Mouse (Mus musculus): ENCODE measurements around the gene Sik3. TPM values are rescaled to one million over a fixed set of nuclear protein-coding genes. Genes with fewer than 3 reads are reported as not detected.

Gene Sik3
- polyA plus RNA-seq, 1 experiment from 2014 or later, result 9.6 TPM

DNA sequence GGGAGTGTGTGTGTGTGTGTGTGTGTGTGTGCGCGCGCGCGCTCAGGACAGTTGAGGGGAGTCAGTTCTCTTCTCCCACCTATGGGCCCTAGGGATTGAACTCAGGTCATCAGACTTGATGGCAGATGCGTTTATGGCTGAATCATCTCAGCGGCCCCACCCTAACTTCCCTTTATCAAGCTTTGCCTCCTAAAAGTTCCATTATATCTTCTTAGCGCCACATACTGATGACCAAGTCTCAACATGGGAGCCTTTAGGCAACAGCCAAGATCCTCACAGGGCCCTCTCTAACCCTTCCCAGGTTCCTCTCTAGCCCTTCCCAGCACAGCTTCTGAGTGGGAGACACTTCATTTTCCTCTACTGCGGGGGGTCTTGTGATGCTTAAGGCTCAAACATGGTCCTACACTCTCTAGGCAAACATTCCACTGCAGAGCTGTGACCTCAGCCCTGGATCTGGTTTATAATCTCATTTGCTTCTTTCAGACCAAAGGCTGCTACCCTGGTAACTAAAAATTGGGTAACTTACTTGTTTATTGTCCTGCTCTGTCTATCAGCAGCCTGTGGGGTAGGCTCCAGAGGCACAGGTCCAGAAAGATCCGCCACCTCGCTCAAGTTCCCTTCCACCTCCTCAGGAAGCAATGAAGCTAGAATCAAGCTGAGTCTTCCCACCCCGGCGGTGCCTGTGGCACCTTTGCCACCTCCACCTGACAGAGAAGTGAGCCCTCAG lies 204.3 kb downstream of the Sik3 start:
- Histone ChIP-seq H3K36me3 (ENCODE audit: control insufficient read depth, insufficient read depth, low read length) (peaks cover 28% of the 10 kb centered on the region), H3K4me2 (replicated peaks; ENCODE audit: low read depth, low read length) (no peak overlapping the region), H3K9me3 (ENCODE audit: control insufficient read depth, low read depth, low read length) (no peaks in the 10 kb centered on the region), H3K27ac (ENCODE audit: low read length) (no peak overlapping the region), H3K4me3 (ENCODE audit: low read depth, low read length) (no peak overlapping the region), H3K4me1 (ENCODE audit: control insufficient read depth, insufficient read depth, low read length) (no peaks in the 10 kb centered on the region), H3K27me3 (ENCODE audit: control insufficient read depth, insufficient read depth, low read length) (no peaks in the 10 kb centered on the region), H3K9ac (replicated peaks; ENCODE audit: low read depth, low read length) (no peak overlapping the region)
- 87% methylated on average over 13 of the region's 13 CpGs for WGBS
- no peak for ATAC-seq (ENCODE audit: insufficient number of reproducible peaks, insufficient read depth, low FRiP score, low read depth)

DNA sequence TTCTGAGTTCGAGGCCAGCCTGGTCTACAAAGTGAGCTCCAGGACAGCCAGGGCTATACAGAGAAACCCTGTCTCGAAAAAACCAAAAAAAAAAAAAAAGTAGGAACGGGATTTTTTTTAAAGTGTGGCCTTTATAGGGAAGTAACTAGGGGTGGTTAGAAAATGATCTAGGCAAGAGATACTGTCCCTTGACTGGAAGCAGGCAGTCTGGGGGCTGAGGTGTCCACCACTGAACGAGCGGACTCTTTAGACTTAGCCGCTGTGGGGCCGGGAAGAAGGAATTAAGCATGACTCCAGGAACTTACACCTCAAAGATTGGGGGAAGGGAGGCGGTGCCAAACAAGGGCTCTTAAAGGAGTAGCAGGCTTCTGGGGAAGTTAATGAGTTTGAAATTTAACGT lies 205.6 kb downstream of the Sik3 start:
- no peaks in the 10 kb centered on the region for H3K27me3 ChIP-seq (ENCODE audit: control insufficient read depth, insufficient read depth, low read length)
- H3K9me3 ChIP-seq (ENCODE audit: control insufficient read depth, low read depth, low read length), result no peaks in the 10 kb centered on the region
- ATAC-seq (ENCODE audit: insufficient number of reproducible peaks, insufficient read depth, low FRiP score, low read depth), result no peak
- no peak overlapping the region for H3K4me3 ChIP-seq (ENCODE audit: low read depth, low read length)
- 83% methylated on average over 9 of the region's 9 CpGs for WGBS
- H3K9ac ChIP-seq (replicated peaks; ENCODE audit: low read depth, low read length), result no peak overlapping the region
- H3K27ac ChIP-seq (ENCODE audit: low read length), result no peak overlapping the region
- no peak overlapping the region for H3K4me2 ChIP-seq (replicated peaks; ENCODE audit: low read depth, low read length)
- H3K4me1 ChIP-seq (ENCODE audit: control insufficient read depth, insufficient read depth, low read length), result no peaks in the 10 kb centered on the region
- H3K36me3 ChIP-seq (ENCODE audit: control insufficient read depth, insufficient read depth, low read length), result peaks cover 28% of the 10 kb centered on the region

DNA sequence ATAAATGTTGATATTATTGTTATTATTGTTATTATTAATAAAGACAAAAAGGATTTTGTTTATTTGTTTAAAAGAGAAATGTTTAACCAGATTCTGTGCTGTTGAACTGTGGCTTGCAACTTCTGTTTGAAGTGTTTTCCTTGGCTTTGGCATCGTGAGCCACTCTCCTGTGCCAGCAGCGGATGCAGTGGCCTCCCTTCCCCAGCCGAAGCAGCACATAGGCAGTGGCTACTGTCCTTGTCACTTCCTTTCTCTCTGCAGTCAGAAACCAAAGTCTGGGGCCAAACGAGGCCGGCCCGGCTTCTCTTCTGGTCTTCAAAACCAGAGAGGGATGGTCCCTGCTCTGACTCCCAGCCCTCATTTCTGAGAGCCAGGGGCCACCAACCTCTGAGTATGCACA lies 210.5 kb downstream of the Sik3 start:
- no peak overlapping the region for H3K9ac ChIP-seq (replicated peaks; ENCODE audit: low read depth, low read length)
- no peak for ATAC-seq (ENCODE audit: insufficient number of reproducible peaks, insufficient read depth, low FRiP score, low read depth)
- no peaks in the 10 kb centered on the region for H3K9me3 ChIP-seq (ENCODE audit: control insufficient read depth, low read depth, low read length)
- WGBS, result 84% methylated on average over 6 of the region's 6 CpGs
- H3K4me3 ChIP-seq (ENCODE audit: low read depth, low read length), result no peak overlapping the region
- no peaks in the 10 kb centered on the region for H3K4me1 ChIP-seq (ENCODE audit: control insufficient read depth, insufficient read depth, low read length)
- peaks cover 24% of the 10 kb centered on the region; the same call in 1 of the 2 replicates for H3K36me3 ChIP-seq (ENCODE audit: control insufficient read depth, insufficient read depth, low read length)
- no peak overlapping the region for H3K4me2 ChIP-seq (replicated peaks; ENCODE audit: low read depth, low read length)
- no peaks in the 10 kb centered on the region for H3K27me3 ChIP-seq (ENCODE audit: control insufficient read depth, insufficient read depth, low read length)
- no peak overlapping the region for H3K27ac ChIP-seq (ENCODE audit: low read length)

DNA sequence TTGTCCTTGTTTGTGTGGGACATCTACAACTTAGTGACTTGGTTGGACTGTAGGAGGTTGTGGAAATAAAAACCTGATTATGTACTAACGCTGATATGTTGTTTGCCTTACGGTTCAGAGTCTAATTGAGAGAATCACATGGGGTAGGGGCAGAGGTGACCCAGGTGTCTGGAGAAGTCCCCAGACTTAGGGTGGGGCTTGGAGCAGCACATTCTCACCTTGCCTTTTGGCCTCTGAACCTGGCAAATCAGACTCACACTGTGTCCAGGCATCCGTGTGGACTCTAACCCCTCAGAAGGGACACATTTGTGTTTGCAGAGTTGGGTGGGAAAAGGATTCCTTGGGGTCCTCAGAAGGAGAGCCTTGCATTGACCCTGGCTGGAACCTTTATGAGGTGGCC lies 211.5 kb downstream of the Sik3 start:
- WGBS, result 59% methylated on average over 3 of the region's 3 CpGs
- no peaks in the 10 kb centered on the region for H3K27me3 ChIP-seq (ENCODE audit: control insufficient read depth, insufficient read depth, low read length)
- no peak for ATAC-seq (ENCODE audit: insufficient number of reproducible peaks, insufficient read depth, low FRiP score, low read depth)
- no peak overlapping the region for H3K9ac ChIP-seq (replicated peaks; ENCODE audit: low read depth, low read length)
- no peak overlapping the region for H3K27ac ChIP-seq (ENCODE audit: low read length)
- peaks cover 24% of the 10 kb centered on the region; the same call in 1 of the 2 replicates for H3K36me3 ChIP-seq (ENCODE audit: control insufficient read depth, insufficient read depth, low read length)
- no peaks in the 10 kb centered on the region for H3K9me3 ChIP-seq (ENCODE audit: control insufficient read depth, low read depth, low read length)
- no peak overlapping the region for H3K4me3 ChIP-seq (ENCODE audit: low read depth, low read length)
- H3K4me1 ChIP-seq (ENCODE audit: control insufficient read depth, insufficient read depth, low read length), result no peaks in the 10 kb centered on the region
- no peak overlapping the region for H3K4me2 ChIP-seq (replicated peaks; ENCODE audit: low read depth, low read length)

DNA sequence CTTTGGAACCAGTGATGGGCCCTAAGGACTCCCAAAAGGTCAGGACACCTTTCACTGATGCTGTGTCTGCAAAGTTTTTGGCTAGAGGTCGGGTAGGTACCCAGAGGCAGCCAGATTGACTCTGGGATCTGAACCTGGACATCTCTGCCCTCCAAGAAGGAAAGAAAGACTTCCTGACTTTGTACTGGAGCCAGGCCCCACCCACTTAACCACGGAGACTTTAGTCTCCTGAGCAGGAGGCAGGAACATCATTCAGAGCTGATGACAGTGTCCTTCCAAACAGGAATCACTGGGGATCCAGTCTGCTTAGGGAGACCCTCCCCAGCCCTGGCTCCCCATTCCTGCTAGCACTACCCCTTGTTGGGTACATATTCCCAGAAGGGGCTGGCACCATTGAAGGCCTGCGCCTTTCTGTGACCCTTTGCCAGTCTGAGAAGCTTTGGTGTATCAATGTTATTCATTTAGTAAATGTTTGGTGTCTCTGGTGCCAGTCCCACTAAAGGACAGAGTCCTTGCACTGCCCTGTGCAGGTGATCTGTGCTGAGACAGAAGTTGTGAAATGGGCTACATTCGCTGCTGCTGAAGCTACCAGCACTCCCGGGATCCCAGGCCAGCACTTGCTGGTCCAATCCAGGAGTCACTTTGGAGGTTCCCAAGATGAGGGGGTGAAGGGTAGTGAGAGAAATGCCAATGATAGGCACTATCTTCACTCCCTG lies 212.5 kb downstream of the Sik3 start:
- no peak overlapping the region for H3K27ac ChIP-seq (ENCODE audit: low read length)
- peaks cover 20% of the 10 kb centered on the region; the same call in 1 of the 2 replicates for H3K36me3 ChIP-seq (ENCODE audit: control insufficient read depth, insufficient read depth, low read length)
- no peak for ATAC-seq (ENCODE audit: insufficient number of reproducible peaks, insufficient read depth, low FRiP score, low read depth)
- no peaks in the 10 kb centered on the region for H3K27me3 ChIP-seq (ENCODE audit: control insufficient read depth, insufficient read depth, low read length)
- 59% methylated on average over 5 of the region's 5 CpGs for WGBS
- H3K9me3 ChIP-seq (ENCODE audit: control insufficient read depth, low read depth, low read length), result no peaks in the 10 kb centered on the region
- no peak overlapping the region for H3K4me3 ChIP-seq (ENCODE audit: low read depth, low read length)
- peaks cover 3% of the 10 kb centered on the region; the same call in 1 of the 2 replicates for H3K4me1 ChIP-seq (ENCODE audit: control insufficient read depth, insufficient read depth, low read length)
- no peak overlapping the region for H3K4me2 ChIP-seq (replicated peaks; ENCODE audit: low read depth, low read length)
- no peak overlapping the region for H3K9ac ChIP-seq (replicated peaks; ENCODE audit: low read depth, low read length)

DNA sequence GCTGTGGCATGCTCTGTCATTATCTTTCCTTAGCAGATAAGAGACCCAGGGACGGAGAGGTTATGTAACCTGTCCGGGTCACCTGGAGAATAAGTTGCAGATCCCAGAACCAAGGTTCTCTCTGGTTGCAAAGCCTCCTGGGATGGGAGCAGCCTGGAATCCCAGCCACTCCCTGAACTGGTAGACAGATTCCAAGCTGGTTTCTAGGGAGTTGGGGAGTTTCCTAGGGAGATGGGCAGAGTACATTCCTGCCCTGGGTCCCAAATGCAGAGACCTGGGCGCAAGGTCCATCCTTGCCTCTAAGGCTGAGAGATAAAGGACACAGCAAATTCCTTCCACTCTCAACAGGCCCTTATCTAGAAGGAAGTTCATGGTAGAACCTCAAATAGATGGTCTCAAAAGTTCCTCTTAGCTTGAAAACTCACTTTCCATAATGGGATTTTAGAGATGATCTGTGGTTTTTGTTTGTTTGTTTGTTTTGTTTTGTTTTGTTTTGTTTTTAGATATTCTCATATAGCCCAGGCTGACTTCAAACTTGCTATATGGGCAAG lies 214.5 kb downstream of the Sik3 start:
- H3K27ac ChIP-seq (ENCODE audit: low read length), result no peak overlapping the region

DNA sequence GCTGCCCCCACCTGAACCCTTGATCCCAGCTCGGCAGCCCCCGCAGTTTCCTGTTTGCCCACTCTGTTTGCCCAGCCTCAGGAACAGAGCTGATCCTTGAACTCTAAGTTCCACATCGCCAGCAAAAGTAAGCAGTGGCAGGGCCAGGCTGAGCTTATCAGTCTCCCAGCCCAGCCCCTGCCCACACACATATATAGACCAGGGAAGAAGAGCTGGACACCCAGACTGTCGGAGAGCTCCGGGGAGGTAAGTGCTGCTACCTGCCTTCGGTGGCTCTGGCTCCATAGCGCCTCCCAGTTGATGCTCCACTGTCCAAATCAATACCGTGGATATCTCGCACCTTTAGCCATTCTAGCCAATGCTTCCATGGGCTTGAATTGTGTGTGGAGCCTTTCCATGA lies 215.9 kb downstream of the Sik3 start, which contains the start of gene Apoa1:
Gene Apoa1, plus strand, starts transcription at position 90 of the 400 bp plus-strand sequence.
- no peak within 1 kb of the TSS for H3K9ac ChIP-seq (replicated peaks; ENCODE audit: low read depth, low read length)

More for the DNA sequence above, 214.5 kb downstream of the Sik3 start:
- Histone ChIP-seq H3K4me1 (ENCODE audit: control insufficient read depth, insufficient read depth, low read length) (peaks cover 6% of the 10 kb centered on the region; the same call in 1 of the 2 replicates), H3K9me3 (ENCODE audit: control insufficient read depth, low read depth, low read length) (no peaks in the 10 kb centered on the region), H3K27me3 (ENCODE audit: control insufficient read depth, insufficient read depth, low read length) (no peaks in the 10 kb centered on the region), H3K4me3 (ENCODE audit: low read depth, low read length) (no peak overlapping the region), H3K9ac (replicated peaks; ENCODE audit: low read depth, low read length) (no peak overlapping the region), H3K4me2 (replicated peaks; ENCODE audit: low read depth, low read length) (no peak overlapping the region), H3K36me3 (ENCODE audit: control insufficient read depth, insufficient read depth, low read length) (peaks cover 6% of the 10 kb centered on the region; the same call in 1 of the 2 replicates)
- no peak for ATAC-seq (ENCODE audit: insufficient number of reproducible peaks, insufficient read depth, low FRiP score, low read depth)
- 79% methylated on average over 3 of the region's 3 CpGs for WGBS

More for the DNA sequence above, 215.9 kb downstream of the Sik3 start, which contains the start of gene Apoa1:
- Histone ChIP-seq H3K4me2 (replicated peaks; ENCODE audit: low read depth, low read length) (no peak within 1 kb of the TSS), H3K9me3 (ENCODE audit: control insufficient read depth, low read depth, low read length) (no peaks in the 10 kb centered on the region), H3K27ac (ENCODE audit: low read length) (no peak within 1 kb of the TSS; the same call in 1 of the 2 replicates), H3K4me3 (ENCODE audit: low read depth, low read length) (no peak within 1 kb of the TSS), H3K4me1 (ENCODE audit: control insufficient read depth, insufficient read depth, low read length) (peaks cover 6% of the 10 kb centered on the region; the same call in 1 of the 2 replicates), H3K36me3 (ENCODE audit: control insufficient read depth, insufficient read depth, low read length) (peaks cover 2% of the 10 kb centered on the region; the same call in 1 of the 2 replicates), H3K27me3 (ENCODE audit: control insufficient read depth, insufficient read depth, low read length) (no peaks in the 10 kb centered on the region)
- 52% methylated on average over 9 of the region's 9 CpGs for WGBS
- peak; percentile 11; the same call in 1 of the 2 replicates for ATAC-seq (ENCODE audit: insufficient number of reproducible peaks, insufficient read depth, low FRiP score, low read depth)

All from stomach, embryonic 14.5 days (tissue).